Mouse (Mus musculus): Measurements from ENCODE around the gene Olfr461.
"Not testable (repeated sequence)": the region's sequence is repeated elsewhere in the genome, so short reads cannot be mapped to it uniquely, and the experiment has no call there.

Gene Olfr461

GRCm38 (mm10) chr6:40554950-40555349 lies at the start of gene Olfr461:
Gene Olfr461 (minus strand): TSS chr6:40555050.
- no peak for DNase-seq (ENCODE audit: low read depth, low spot score)

DNA sequence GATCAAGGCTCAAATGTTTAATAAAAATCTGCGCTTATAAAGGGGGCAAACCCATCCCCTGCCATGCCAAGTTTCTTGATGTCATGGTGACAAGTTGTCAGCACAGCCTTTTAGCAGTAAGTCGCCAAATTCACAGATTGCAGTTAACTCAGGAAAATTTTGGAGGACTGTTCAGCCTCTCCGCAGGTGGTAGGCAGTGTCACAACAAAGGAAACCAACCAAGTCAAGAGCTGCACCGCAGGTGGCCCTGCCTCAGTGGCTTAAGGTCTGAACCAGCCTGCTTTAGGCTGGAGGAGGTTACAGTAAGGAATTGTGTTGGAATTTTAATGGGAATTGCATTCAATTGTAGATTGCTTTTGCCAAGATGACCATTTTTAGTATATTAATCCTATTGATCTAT lies 43.7 kb upstream of the Olfr461 start:
- not testable (repeated sequence) for DNase-seq (ENCODE audit: low read depth, low spot score)

GRCm38 (mm10) chr6:40594804-40595550 lies 40.1 kb upstream of the Olfr461 start:
- DNase-seq (ENCODE audit: low read depth, low spot score): no peak

GRCm38 (mm10) chr6:40588346-40588745 lies 33.5 kb upstream of the Olfr461 start:
- no peak for DNase-seq (ENCODE audit: low read depth, low spot score)

- DNase-seq (ENCODE audit: low read depth, low spot score): no peak
These were observed 30.8 kb upstream of the Olfr461 start, which contains the start of gene Clec5a for GRCm38 (mm10) chr6:40585645-40586044. Gene Clec5a (minus strand): TSS chr6:40585821.

DNA sequence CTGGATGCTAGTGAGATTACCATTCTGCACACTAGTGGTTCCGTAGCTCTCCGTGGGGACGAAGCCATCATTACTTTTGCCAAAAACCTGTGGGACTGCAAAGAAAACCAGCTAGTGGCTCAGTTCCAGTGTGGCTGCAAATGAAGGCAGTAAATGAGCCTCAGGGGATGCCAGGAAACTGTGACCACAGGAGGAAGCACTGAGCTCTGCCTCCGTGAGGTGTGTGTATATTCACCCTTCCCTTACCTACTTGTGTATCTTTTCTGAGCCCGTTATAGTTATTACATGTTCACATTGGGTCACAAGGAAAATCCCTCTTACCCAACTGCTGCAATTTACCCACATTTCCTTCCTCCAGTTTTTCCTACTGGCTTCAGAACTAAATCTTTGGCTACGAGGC lies 29.5 kb upstream of the Olfr461 start:
- DNase-seq (ENCODE audit: low read depth, low spot score): no peak

DNA sequence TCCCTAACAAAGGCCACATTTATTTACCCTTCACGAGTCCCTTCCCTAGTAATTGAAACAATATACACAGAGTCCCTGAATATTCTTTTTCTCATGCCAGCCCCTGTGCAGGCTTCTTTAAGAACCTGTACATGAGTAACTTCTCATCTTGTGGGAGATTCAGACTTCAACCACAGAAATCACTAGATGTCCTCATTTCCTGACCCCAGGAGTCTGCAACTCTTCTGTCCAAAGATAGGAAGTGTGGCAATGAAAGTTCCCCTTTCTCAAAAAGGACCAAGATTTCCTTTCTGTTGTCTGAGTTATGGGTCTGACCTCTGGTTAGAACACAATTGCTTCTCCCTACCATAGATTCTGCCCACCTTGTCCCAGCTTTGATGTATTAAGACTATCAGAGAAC lies 21.5 kb upstream of the Olfr461 start:
- DNase-seq (ENCODE audit: low read depth, low spot score): no peak

DNA sequence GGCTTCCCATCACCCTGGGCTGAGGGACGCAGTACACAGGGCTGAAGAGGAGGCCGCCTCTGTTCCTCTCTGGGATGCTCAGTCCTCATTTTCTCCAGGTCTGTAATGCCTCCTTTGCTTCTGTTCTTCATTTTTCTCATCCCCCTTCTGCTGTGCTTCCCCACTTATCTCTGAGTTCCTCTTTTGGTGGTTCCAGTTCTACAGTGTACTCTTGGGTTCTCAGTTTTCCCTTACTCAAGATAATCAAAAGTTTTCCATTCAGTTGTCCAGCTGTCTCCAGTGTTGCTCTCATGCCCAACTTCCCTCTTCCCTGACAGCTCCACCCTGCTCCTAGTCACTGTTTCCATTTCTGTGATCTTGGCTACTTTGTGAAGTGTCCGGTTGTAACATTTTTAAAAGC lies 18.8 kb upstream of the Olfr461 start:
- DNase-seq (ENCODE audit: low read depth, low spot score): no peak

DNA sequence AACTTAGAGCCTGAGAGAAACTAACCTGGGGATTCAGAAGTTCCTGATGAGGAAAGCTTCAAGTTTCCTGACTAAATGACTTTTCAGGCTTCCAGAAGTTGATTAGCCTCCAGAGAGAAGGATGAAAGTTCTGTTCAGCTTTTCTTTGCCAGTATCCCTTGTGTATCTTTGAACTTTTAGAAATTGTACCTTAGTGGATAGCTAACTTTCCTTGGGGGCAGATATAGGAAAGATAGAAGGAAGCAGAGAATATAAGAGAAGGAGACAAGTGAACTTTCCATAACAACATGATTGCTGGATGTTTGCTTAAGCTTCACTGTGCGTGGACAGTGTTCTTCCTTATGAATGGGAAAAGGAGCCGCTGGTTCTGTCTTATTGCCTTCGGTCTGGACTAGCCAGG lies 14.3 kb upstream of the Olfr461 start, which contains the start of gene Olfr460:
Olfr460 (plus strand) TSS at position 301 of the 400 bp plus-strand sequence.
- DNase-seq (ENCODE audit: low read depth, low spot score): no peak

DNA sequence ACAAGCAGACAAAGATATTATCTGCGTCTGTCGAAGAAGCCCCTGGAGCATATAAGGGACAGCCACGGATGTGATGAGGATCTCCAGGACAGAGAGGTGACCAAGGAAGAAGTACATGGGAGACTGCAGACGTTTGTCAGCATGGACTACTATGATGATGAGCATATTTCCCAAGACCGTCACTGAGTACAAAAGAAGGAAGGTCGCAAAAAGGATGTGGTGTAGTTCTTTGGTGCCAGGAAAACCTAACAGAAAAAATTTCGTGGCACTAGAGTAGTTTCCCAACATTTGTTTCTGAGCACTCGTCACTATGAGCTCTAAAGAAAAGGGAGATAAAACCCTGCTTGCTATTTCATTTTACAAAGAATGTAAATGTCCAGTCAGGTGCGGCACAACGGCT lies 10.2 kb downstream of the Olfr461 start:
- DNase-seq (ENCODE audit: low read depth, low spot score): no peak

DNA sequence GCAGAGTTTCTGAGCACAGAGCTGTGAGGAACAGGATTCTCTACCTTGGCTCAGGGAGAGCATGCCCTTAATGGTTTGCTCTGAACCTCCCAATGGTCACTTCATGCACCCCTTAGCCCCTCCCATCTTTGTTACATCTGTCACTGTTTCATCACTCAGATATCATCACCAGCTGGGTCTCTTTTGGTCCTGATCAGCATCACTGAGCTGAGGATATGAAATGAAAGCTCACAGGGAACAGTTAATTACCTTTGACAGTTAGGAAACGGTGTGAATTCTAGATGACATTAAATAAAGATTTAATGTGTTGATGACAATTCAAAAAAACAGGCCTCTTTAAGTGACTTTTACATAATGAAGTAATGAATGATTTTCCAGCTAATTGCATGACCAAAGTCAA lies 35.4 kb downstream of the Olfr461 start, which contains the start of gene Prss37:
Prss37 (minus strand) TSS at position 101 of the 400 bp plus-strand sequence.
- no peak for DNase-seq (ENCODE audit: low read depth, low spot score)

GRCm38 (mm10) chr6:40493229-40493628 lies 61.6 kb downstream of the Olfr461 start, which contains the start of gene Tas2r108:
Gene Tas2r108 (plus strand): TSS chr6:40493529.
- no peak for DNase-seq (ENCODE audit: low read depth, low spot score)

All from forelimb bud, embryonic 11.5 days (tissue).